Mouse (Mus musculus): ENCODE results near the gene Dnah1.

Gene Dnah1

GRCm38 (mm10) chr14:31316613-31317012, 7.1 kb downstream of the Dnah1 start:
- DNase-seq, result no peak

- DNase-seq, result no peak
Measured at GRCm38 (mm10) chr14:31313192-31313591, 10.5 kb downstream of the Dnah1 start.

GRCm38 (mm10) chr14:31285728-31286127, 38.0 kb downstream of the Dnah1 start:
- no peak for DNase-seq

GRCm38 (mm10) chr14:31272164-31272563, 51.5 kb downstream of the Dnah1 start:
- peak; percentile 67 to 76 for DNase-seq

GRCm38 (mm10) chr14:31271121-31271520, 52.6 kb downstream of the Dnah1 start:
- DNase-seq, result no peak

GRCm38 (mm10) chr14:31269456-31270100, 54.1 kb downstream of the Dnah1 start:
- peak in 1 of 2 experiments; percentile 32 for DNase-seq

- no peak for DNase-seq
Measured at GRCm38 (mm10) chr14:31268301-31269001, 55.2 kb downstream of the Dnah1 start.

GRCm38 (mm10) chr14:31267649-31268048, 56.0 kb downstream of the Dnah1 start:
- DNase-seq, result no peak

GRCm38 (mm10) chr14:31260932-31261331, 62.8 kb downstream of the Dnah1 start:
- DNase-seq, result no peak

- DNase-seq, result no peak
Measured at GRCm38 (mm10) chr14:31260374-31260773, 63.3 kb downstream of the Dnah1 start.

- DNase-seq, result no peak
Measured at GRCm38 (mm10) chr14:31258476-31259050, 65.1 kb downstream of the Dnah1 start.

- DNase-seq, result no peak
Measured at GRCm38 (mm10) chr14:31252091-31252490, 71.6 kb downstream of the Dnah1 start.

GRCm38 (mm10) chr14:31251626-31252025, 72.1 kb downstream of the Dnah1 start:
- DNase-seq, result no peak

GRCm38 (mm10) chr14:31251084-31251604, 72.6 kb downstream of the Dnah1 start, which contains the start of the genes Phf7 and Bap1:
TSS of gene Phf7 (minus strand) at chr14:31251317.
TSS of gene Bap1 (plus strand) at chr14:31251450.
- DNase-seq, result peak; percentile 95 to 97

- DNase-seq, result no peak
Measured at GRCm38 (mm10) chr14:31250222-31251083, 73.2 kb downstream of the Dnah1 start.

- no peak for DNase-seq
Measured at GRCm38 (mm10) chr14:31248396-31248795, 75.3 kb downstream of the Dnah1 start.

GRCm38 (mm10) chr14:31245946-31246345, 77.8 kb downstream of the Dnah1 start:
- DNase-seq, result no peak

- DNase-seq, result no peak
Measured at GRCm38 (mm10) chr14:31244777-31245176, 78.9 kb downstream of the Dnah1 start.

GRCm38 (mm10) chr14:31240528-31240927, 83.2 kb downstream of the Dnah1 start:
- DNase-seq, result no peak

GRCm38 (mm10) chr14:31237101-31237882, 86.4 kb downstream of the Dnah1 start:
- DNase-seq, result no peak

- DNase-seq, result peak; percentile 49 to 61
Measured at GRCm38 (mm10) chr14:31233996-31234591, 89.6 kb downstream of the Dnah1 start.

Measured in thymus, postnatal 36 days (tissue).